Mouse (Mus musculus) Patski (cell line): ENCODE data around the gene Sec61a1. TPM values are rescaled to one million over a fixed set of nuclear protein-coding genes. Genes with fewer than 3 reads are reported as not detected.

Experiments used
- ATAC-seq: fragments of 100-300 bp; one replicate; pipeline ENCODE4 v1.8.0; 2021
- CTCF ChIA-PET: fragments of 350-600 bp; sonication (Branson Sonifier 250); formaldehyde crosslinking; loops from one replicate; lab custom pipeline; 2022; ENCODE audit warnings: inconsistent platforms; lab: Charles Lee
- POLR2A ChIA-PET: fragments of 350-600 bp; sonication (Branson Sonifier 250); formaldehyde crosslinking; loops from one replicate; lab custom pipeline; 2022; ENCODE audit warnings: antibody characterized with exemption, inconsistent platforms; lab: Charles Lee
- DNase-seq: peaks from one replicate; pipeline ENCODE4 v3.0.0-alpha.2; 2011; ENCODE audit warnings: low read depth, low spot score
- H3K27me3 ChIP-seq: fragments of 371-371 bp; one replicate; pipeline ENCODE4 v1.5.1; 2021
- CTCF ChIP-seq: fragments of 100-300 bp; IDR thresholded peaks from one replicate; pipeline ENCODE4 v1.5.1; 2021
- in situ Hi-C: fragments of 300-500 bp; cut with MboI; formaldehyde crosslinking; loops from 3 replicates; pipeline ENCODE4 v1.11.1; 2018; ENCODE audit warnings: low pct_unique_long_range_greater_than_20kb, mixed read lengths
- polyA plus RNA-seq: library from polyadenylated mRNA; unstranded; gene quantifications from one replicate; pipeline ENCODE4 v1.2.3, GENCODE M21; 2021

Gene Sec61a1
- polyA plus RNA-seq, 1 experiment from 2014 or later: 191 TPM

GRCm38 (mm10) chr6:88548405-88549049 lies 29.8 kb upstream of the Sec61a1 start:
- in situ Hi-C loops: no loop called here
- DNase-seq (no peak), ATAC-seq (no peak)
- CTCF ChIA-PET: interaction anchor here (1.0 to 1.4 kb wide), 2 partner anchors 18 to 289 kb away, joined by 3 to 4 read pairs; no protein-coding TSS in a partner anchor
- no peak for TF ChIP-seq CTCF
- POLR2A ChIA-PET: interaction anchor here (1.1 kb wide), 1 partner anchor 300 kb away, joined by 3 read pairs; no protein-coding TSS in a partner anchor
- peaks cover 25% of the 10 kb centered on the region for H3K27me3 ChIP-seq

- ATAC-seq (no peak), DNase-seq (no peak)
- peaks cover 35% of the 10 kb centered on the region for H3K27me3 ChIP-seq
- in situ Hi-C loops: no loop called here
- TF ChIP-seq CTCF: no peak
- CTCF ChIA-PET: interaction anchor here (1.6 to 1.7 kb wide), 2 partner anchors 19 to 286 kb away, joined by 3 to 4 read pairs; no protein-coding TSS in a partner anchor
- POLR2A ChIA-PET: no interaction called here
Observed at GRCm38 (mm10) chr6:88545397-88545790, 26.7 kb upstream of the Sec61a1 start.

- ATAC-seq (no peak), DNase-seq (no peak)
- CTCF ChIA-PET: interaction anchor here (1.6 kb wide), 1 partner anchor 286 kb away, joined by 3 read pairs; no protein-coding TSS in a partner anchor
- in situ Hi-C loops: no loop called here
- no peak for TF ChIP-seq CTCF
- H3K27me3 ChIP-seq: peaks cover 41% of the 10 kb centered on the region
- POLR2A ChIA-PET: no interaction called here
Observed at GRCm38 (mm10) chr6:88544644-88545396, 26.1 kb upstream of the Sec61a1 start.

- no peak for TF ChIP-seq CTCF
- ChIA-PET CTCF (interaction anchor here (1.6 kb wide), 1 partner anchor 287 kb away, joined by 3 read pairs; no protein-coding TSS in a partner anchor), POLR2A (no interaction called here)
- DNase-seq (no peak), ATAC-seq (no peak)
- in situ Hi-C loops: no loop called here
- peaks cover 43% of the 10 kb centered on the region for H3K27me3 ChIP-seq
Observed at GRCm38 (mm10) chr6:88544241-88544640, 25.5 kb upstream of the Sec61a1 start.

- CTCF ChIA-PET: no interaction called here
- no peak for ATAC-seq
- in situ Hi-C loops: no loop called here
- DNase-seq: no peak
- peaks cover 59% of the 10 kb centered on the region for H3K27me3 ChIP-seq
- POLR2A ChIA-PET: no interaction called here
- TF ChIP-seq CTCF: no peak
Observed at GRCm38 (mm10) chr6:88540093-88540755, 21.5 kb upstream of the Sec61a1 start.

GRCm38 (mm10) chr6:88530306-88530705 lies 11.6 kb upstream of the Sec61a1 start:
- CTCF ChIA-PET: interaction anchor here (1.1 to 1.3 kb wide), 2 partner anchors 11 to 17 kb away, joined by 3 to 4 read pairs; no protein-coding TSS in a partner anchor
- in situ Hi-C loops: no loop called here

GRCm38 (mm10) chr6:88524056-88524455 lies 5.4 kb upstream of the Sec61a1 start:
- ChIA-PET POLR2A (no interaction called here), CTCF (no interaction called here)
- DNase-seq: no peak
- H3K27me3 ChIP-seq: peaks cover 7% of the 10 kb centered on the region
- in situ Hi-C loops: no loop called here
- no peak for ATAC-seq
- TF ChIP-seq CTCF: no peak

More at GRCm38 (mm10) chr6:88530306-88530705, 11.6 kb upstream of the Sec61a1 start:
- POLR2A ChIA-PET: no interaction called here
- ATAC-seq (peak; percentile 47), DNase-seq (peak; percentile 9)
- H3K27me3 ChIP-seq: peaks cover 30% of the 10 kb centered on the region
- no peak for TF ChIP-seq CTCF

- CTCF ChIA-PET: no interaction called here
- in situ Hi-C loops: no loop called here
- no peak for ATAC-seq
- no peak for DNase-seq
- POLR2A ChIA-PET: no interaction called here
- no peak for TF ChIP-seq CTCF
- peaks cover 4% of the 10 kb centered on the region for H3K27me3 ChIP-seq
Observed at GRCm38 (mm10) chr6:88523451-88523850, 4.7 kb upstream of the Sec61a1 start.

- DNase-seq: no peak
- ChIA-PET POLR2A (interaction anchor here (0.6 kb wide), 1 partner anchor 155 kb away, joined by 3 read pairs; no protein-coding TSS in a partner anchor), CTCF (no interaction called here)
- no peak for ATAC-seq
- H3K27me3 ChIP-seq: peaks cover 4% of the 10 kb centered on the region
- TF ChIP-seq CTCF: no peak
- in situ Hi-C loops: no loop called here
Observed at GRCm38 (mm10) chr6:88523043-88523442, 4.3 kb upstream of the Sec61a1 start.

GRCm38 (mm10) chr6:88522606-88523005 lies 3.9 kb upstream of the Sec61a1 start:
- DNase-seq: no peak
- in situ Hi-C loops: no loop called here
- POLR2A ChIA-PET: interaction anchor here (0.6 to 0.8 kb wide), 2 partner anchors 19 to 156 kb away, joined by 3 read pairs; no protein-coding TSS in a partner anchor
- H3K27me3 ChIP-seq: peaks cover 4% of the 10 kb centered on the region
- no peak for ATAC-seq
- no peak for TF ChIP-seq CTCF
- CTCF ChIA-PET: no interaction called here
